Mouse (Mus musculus) heart, embryonic 13.5 days (tissue): Measurements from ENCODE around the gene Tdp2. TPM values are rescaled to one million over a fixed set of nuclear protein-coding genes. Genes with fewer than 3 reads are reported as not detected.

Source experiments
- ATAC-seq: fragments of 200-750 bp; cut with Nextera tagmentation; 2 replicates; pipeline ENCODE4 v1.8.0; 2017; ENCODE audit warnings: moderate TSS enrichment; ENCODE audit not compliant: insufficient number of reproducible peaks, low FRiP score, low TSS enrichment; ENCODE audit errors: extremely low read depth
- H3K27ac ChIP-seq: fragments of 300-500 bp; sonication (generic); replicated peaks from 2 replicates; pipeline ENCODE4 v1.5.1; 2015; ENCODE audit warnings: moderate library complexity, mild to moderate bottlenecking, inconsistent platforms
- H3K27me3 ChIP-seq: fragments of 300-500 bp; sonication (generic); replicated peaks from 2 replicates; pipeline ENCODE4 v1.6.1; 2015; ENCODE audit warnings: mild to moderate bottlenecking, inconsistent platforms
- H3K36me3 ChIP-seq: fragments of 300-500 bp; sonication (generic); 2 replicates; pipeline ENCODE4 v1.6.1; 2015; ENCODE audit warnings: mild to moderate bottlenecking, inconsistent platforms
- H3K4me1 ChIP-seq: fragments of 300-500 bp; sonication (generic); 2 replicates; pipeline ENCODE4 v1.6.1; 2015; ENCODE audit warnings: inconsistent platforms
- H3K4me2 ChIP-seq: fragments of 300-500 bp; sonication (generic); 2 replicates; pipeline ENCODE4 v1.6.1; 2015; ENCODE audit warnings: inconsistent platforms, mild to moderate bottlenecking, moderate library complexity
- H3K4me3 ChIP-seq: fragments of 300-500 bp; sonication (generic); 2 replicates; pipeline ENCODE4 v1.5.1; 2015; ENCODE audit warnings: moderate library complexity, mild to moderate bottlenecking, inconsistent platforms
- H3K9ac ChIP-seq: fragments of 300-500 bp; sonication (generic); 2 replicates; pipeline ENCODE4 v1.6.1; 2015; ENCODE audit warnings: inconsistent platforms, mild to moderate bottlenecking, moderate library complexity
- H3K9me3 ChIP-seq: fragments of 300-500 bp; sonication (generic); 2 replicates; pipeline ENCODE4 v1.6.1; 2016; ENCODE audit warnings: inconsistent platforms
- WGBS: fragments of 180-500 bp; shearing (Covaris S2); methylation state at CpG from one replicate; pipeline ENCODE4 v1.1.7; 2015; ENCODE audit warnings: mixed read lengths; 5-methylcytosine and 5-hydroxymethylcytosine counted together
- polyA plus RNA-seq: library from polyadenylated mRNA; unstranded; fragments of >200 nt; fragmentation: Nextera tagmentation; extraction: Ambion mirVana; gene quantifications from 2 replicates; pipeline ENCODE4 v1.2.1, GENCODE M21; 2015

The Tdp2 gene
- polyA plus RNA-seq, 1 experiment from 2014 or later: 30.4 TPM

DNA sequence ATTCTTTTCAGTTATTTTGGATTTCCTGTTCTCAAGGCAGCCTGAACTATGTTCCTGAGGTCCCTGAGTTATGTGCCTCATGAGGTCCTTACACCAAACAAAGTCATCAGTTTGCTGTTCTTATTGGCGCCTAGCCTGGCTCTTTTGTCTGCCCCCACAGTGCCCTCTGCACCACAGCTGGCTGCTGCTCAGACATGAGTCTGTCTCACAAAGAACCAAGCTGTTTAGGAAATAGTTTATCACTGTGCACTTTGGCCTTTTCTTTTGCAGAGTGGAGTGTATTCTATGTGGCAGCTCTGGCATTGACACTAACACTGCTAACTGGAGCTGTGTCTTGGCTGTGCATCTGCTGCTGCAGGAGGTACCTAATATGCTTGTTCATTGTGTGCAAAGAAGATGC lies 58.1 kb downstream of the Tdp2 start:
- Histone ChIP-seq H3K9me3 (peaks cover under 1% of the 10 kb centered on the region; the same call in 1 of the 2 replicates), H3K4me2 (no peak overlapping the region), H3K27me3 (no peaks in the 10 kb centered on the region), H3K4me1 (no peaks in the 10 kb centered on the region), H3K9ac (no peak overlapping the region), H3K36me3 (no peaks in the 10 kb centered on the region), H3K27ac (no peak overlapping the region), H3K4me3 (no peak overlapping the region)
- 46% methylated on average over 1 of the region's 1 CpGs for WGBS
- no peak for ATAC-seq

Other genes starting within 250 kb of the Tdp2 start
- gene Ripor2, start 249.5 kb upstream of the Tdp2 start, polyA plus RNA-seq: 10.1 and 10.8 TPM in 2 replicates
- not detected in 2 replicates for gene Armh2, start 90.4 kb upstream of the Tdp2 start, polyA plus RNA-seq
- gene Gmnn, start 69.8 kb upstream of the Tdp2 start, polyA plus RNA-seq: 102 and 119 TPM in 2 replicates
- 8.5 and 10.5 TPM in 2 replicates for gene BC005537, start 30.0 kb upstream of the Tdp2 start, polyA plus RNA-seq
- 210 and 242 TPM in 2 replicates for gene Acot13, start 139 bp upstream of the Tdp2 start, polyA plus RNA-seq
- gene D130043K22Rik, start 13.5 kb downstream of the Tdp2 start, polyA plus RNA-seq: 0.05 and 0.20 TPM in 2 replicates
- 10.6 and 10.7 TPM in 2 replicates for gene Aldh5a1, start 106.0 kb downstream of the Tdp2 start, polyA plus RNA-seq
- gene Gpld1, start 111.5 kb downstream of the Tdp2 start, polyA plus RNA-seq: 0.24 and 0.33 TPM in 2 replicates
- gene Mrs2, start 188.7 kb downstream of the Tdp2 start, polyA plus RNA-seq: 14.4 and 14.9 TPM in 2 replicates
- gene Dcdc2a, start 224.3 kb downstream of the Tdp2 start, polyA plus RNA-seq: 0.82 and 0.94 TPM in 2 replicates